Mouse (Mus musculus): ENCODE results near the gene Aen. TPM values are rescaled to one million over a fixed set of nuclear protein-coding genes. Genes with fewer than 3 reads are reported as not detected.

The Aen gene
- polyA plus RNA-seq, 1 experiment from 2014 or later, result 28.1 TPM

DNA sequence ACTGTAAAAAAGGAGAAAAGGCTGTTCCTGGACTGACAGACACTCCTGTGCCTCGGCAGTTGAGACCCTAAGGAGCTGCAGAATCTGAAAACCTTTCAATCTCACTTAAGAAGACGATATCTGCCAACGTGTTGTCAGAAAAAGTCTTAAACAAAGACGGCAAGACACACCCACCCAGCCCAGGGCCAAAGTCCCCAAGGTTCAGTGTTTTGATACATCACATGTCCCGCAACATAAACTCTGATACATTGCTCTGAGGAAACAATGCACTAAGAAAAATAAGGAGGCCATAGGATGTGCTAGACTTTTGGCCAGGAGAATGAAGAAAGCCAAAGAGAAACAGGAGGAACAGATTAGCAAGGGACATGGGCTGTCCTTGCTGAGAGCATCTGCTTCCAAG, 22.8 kb upstream of the Aen start:
- Histone ChIP-seq H3K9me3 (replicated peaks) (no peaks in the 10 kb centered on the region), H3K36me3 (no peaks in the 10 kb centered on the region), H3K9ac (no peak overlapping the region), H3K27me3 (peaks cover 4% of the 10 kb centered on the region; the same call in 1 of the 2 replicates), H3K4me1 (replicated peaks) (no peaks in the 10 kb centered on the region), H3K4me2 (no peak overlapping the region), H3K27ac (no peak overlapping the region), H3K4me3 (replicated peaks) (no peak overlapping the region)
- no peak for ATAC-seq (ENCODE audit: low read depth)
- WGBS (ENCODE audit: insufficient replicate concordance), result 65% methylated on average over 5 of the region's 5 CpGs
- no peak for DNase-seq

DNA sequence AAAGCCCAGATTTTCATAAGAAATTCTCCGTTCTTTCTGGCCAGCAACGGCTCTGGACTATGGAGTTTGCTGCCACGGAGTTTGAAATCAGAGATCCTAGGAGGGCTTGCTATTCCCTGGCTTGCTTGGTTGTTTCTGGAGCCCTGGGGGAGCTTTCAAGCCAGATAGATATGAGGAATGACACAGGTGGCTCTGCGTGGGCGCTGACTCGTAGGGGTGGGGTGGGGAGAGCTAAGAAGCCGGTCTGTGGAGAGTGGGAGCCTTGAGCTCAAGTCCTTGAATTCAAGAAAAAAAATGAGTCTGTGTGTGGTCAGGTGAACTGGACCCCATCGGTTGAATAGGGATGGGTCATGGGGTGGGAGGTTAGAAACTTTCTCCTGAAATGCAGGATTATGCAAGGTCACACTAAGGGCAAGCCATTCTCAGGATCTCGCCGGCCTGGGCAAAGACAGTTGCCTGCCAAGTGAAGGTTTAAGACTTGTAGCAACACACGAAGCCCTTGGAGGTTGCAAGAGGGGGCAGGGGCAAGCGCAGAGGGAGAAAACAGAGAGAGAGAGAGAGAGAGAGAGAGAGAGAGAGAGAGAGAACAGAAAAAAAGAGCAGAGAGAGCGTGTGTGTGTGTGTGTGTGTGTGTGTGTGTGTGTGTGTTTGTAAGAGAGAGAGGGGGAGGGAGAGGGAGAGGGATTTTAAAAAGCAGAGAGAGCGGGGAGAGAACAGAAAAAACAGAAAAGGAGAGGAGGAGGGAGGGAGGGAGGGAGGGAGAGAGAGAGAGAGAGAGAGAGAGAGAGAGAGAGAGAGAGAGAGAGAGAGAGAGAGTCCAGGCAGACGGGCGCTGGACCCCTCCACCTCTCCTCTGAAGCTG, 13.8 kb upstream of the Aen start:
- 22% methylated on average over 16 of the region's 16 CpGs for WGBS (ENCODE audit: insufficient replicate concordance)
- Histone ChIP-seq H3K27ac (no peak overlapping the region), H3K36me3 (no peaks in the 10 kb centered on the region)

DNA sequence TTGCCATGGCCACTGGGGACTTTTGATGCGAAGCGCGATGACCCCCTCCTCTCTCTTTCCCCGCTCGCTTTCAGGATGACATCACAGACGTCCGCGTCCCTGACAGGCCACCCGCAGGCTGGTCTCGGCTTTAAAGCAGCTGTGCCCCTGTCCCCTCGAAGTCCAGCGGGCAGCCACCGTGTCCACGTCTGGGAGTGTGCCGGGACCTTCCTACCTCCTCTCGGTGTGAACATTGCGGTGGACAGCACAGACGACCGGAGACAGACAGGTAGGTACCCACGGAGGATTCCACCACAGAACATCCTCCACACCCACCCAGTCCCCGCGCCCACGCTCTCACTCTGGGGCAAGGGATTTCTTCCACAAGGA, 13.2 kb upstream of the Aen start:
- H3K4me2 ChIP-seq, result no peak overlapping the region
- H3K4me1 ChIP-seq (replicated peaks), result no peaks in the 10 kb centered on the region; the same call in 1 of the 2 replicates
- no peaks in the 10 kb centered on the region for H3K9me3 ChIP-seq (replicated peaks)
- no peaks in the 10 kb centered on the region for H3K36me3 ChIP-seq
- H3K9ac ChIP-seq, result no peak overlapping the region
- H3K4me3 ChIP-seq (replicated peaks), result no peak overlapping the region
- peaks cover 84% of the 10 kb centered on the region for H3K27me3 ChIP-seq
- no peak overlapping the region for H3K27ac ChIP-seq
- ATAC-seq (ENCODE audit: low read depth) (no peak), DNase-seq (no peak)
- WGBS (ENCODE audit: insufficient replicate concordance), result 5% methylated on average over 23 of the region's 23 CpGs

More for the DNA sequence above, 13.8 kb upstream of the Aen start:
- ATAC-seq (ENCODE audit: low read depth) (no peak), DNase-seq (no peak)
- Histone ChIP-seq H3K4me1 (replicated peaks) (no peaks in the 10 kb centered on the region; the same call in 1 of the 2 replicates), H3K27me3 (peaks cover 81% of the 10 kb centered on the region), H3K9me3 (replicated peaks) (no peaks in the 10 kb centered on the region), H3K4me2 (no peak overlapping the region), H3K4me3 (replicated peaks) (no peak overlapping the region), H3K9ac (no peak overlapping the region)

DNA sequence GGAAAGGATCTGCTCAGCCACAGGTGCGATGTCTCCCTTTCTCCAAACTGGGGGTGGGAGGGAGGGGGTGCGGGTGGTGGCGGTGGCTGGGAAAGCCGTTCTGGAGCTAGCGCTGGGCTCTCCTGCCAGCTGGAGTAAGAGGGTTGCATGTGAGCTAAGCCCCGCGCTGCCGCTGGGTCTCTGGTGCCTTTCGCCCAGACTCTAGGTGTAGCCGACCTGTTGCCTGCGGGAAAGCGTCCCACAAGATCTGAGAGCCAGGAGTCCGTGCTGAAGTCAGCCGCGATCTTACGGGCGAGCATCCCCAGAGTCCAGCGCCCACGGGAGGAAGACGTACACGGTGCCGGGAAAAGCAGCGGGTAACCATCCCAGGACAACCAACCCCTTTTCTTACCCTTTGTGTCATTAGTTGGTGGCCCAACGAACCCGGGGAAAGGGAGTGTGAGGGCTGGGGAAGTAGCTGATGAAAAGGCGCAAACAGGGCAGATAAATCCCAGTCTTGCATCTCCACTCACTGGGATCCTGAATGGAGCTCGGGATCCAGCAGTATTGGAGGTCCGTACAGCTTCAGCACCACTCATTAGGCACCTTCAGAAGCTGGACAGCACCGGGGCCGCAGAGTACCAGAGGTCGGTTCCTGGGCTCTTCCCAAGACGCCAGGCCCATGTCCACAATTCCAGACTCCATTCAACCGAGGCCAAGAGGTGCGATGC, 12.5 kb upstream of the Aen start:
- peaks cover 91% of the 10 kb centered on the region for H3K27me3 ChIP-seq
- DNase-seq (no peak), ATAC-seq (ENCODE audit: low read depth) (no peak)

DNA sequence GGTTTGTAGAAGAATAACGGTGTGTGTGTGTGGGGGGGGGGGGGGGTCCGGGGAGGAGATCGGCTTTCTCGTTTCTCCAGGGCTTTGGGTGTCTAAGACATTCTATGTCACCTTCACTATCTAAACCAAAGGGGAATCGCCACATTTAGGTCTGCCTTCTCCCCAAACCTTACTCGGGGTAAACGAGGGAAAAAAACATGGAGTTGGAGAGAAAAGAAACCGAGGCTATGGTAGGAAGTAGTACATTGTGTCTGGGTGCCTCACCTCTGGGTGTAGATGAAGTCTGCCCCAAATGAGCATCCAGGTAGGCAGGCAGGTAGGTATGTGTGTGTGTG, 12.0 kb upstream of the Aen start:
- Histone ChIP-seq H3K4me3 (replicated peaks) (no peak overlapping the region), H3K27me3 (peaks cover 96% of the 10 kb centered on the region), H3K27ac (no peak overlapping the region), H3K4me2 (no peak overlapping the region), H3K36me3 (no peaks in the 10 kb centered on the region), H3K9ac (no peak overlapping the region), H3K9me3 (replicated peaks) (no peaks in the 10 kb centered on the region), H3K4me1 (replicated peaks) (no peaks in the 10 kb centered on the region; the same call in 1 of the 2 replicates)
- 17% methylated on average over 8 of the region's 8 CpGs for WGBS (ENCODE audit: insufficient replicate concordance)
- DNase-seq (no peak), ATAC-seq (ENCODE audit: low read depth) (no peak)

More for the DNA sequence above, 12.5 kb upstream of the Aen start:
- H3K4me1 ChIP-seq (replicated peaks), result no peaks in the 10 kb centered on the region; the same call in 1 of the 2 replicates
- no peaks in the 10 kb centered on the region for H3K9me3 ChIP-seq (replicated peaks)
- no peak overlapping the region for H3K4me3 ChIP-seq (replicated peaks)
- H3K27ac ChIP-seq, result no peak overlapping the region
- H3K4me2 ChIP-seq, result no peak overlapping the region
- WGBS (ENCODE audit: insufficient replicate concordance), result 5% methylated on average over 34 of the region's 34 CpGs
- H3K9ac ChIP-seq, result no peak overlapping the region
- no peaks in the 10 kb centered on the region for H3K36me3 ChIP-seq

DNA sequence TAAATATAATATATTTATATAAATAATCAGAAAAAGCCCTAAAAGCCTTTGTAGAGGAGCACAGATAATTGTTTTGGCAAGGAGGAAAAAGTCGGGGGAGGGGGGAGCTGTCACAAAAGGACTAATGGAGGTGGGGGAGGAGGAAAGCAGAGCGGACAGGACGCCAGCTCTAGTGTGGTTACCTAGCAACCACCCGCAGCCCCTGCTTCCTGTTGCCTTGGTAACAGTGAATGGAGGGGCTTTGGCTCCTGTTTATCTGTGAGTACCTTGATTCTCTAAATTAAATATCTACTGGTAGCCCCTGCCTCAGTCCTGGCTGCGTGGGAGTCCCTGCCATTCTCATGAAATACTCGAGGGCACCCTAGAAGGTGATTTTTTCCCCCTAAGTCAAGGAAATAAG, 11.5 kb upstream of the Aen start:
- no peak for DNase-seq
- ATAC-seq (ENCODE audit: low read depth), result no peak
- Histone ChIP-seq H3K9ac (no peak overlapping the region), H3K27ac (no peak overlapping the region), H3K9me3 (replicated peaks) (no peaks in the 10 kb centered on the region), H3K36me3 (no peaks in the 10 kb centered on the region), H3K27me3 (peaks cover 95% of the 10 kb centered on the region), H3K4me2 (no peak overlapping the region), H3K4me1 (replicated peaks) (no peaks in the 10 kb centered on the region; the same call in 1 of the 2 replicates), H3K4me3 (replicated peaks) (no peak overlapping the region)
- WGBS (ENCODE audit: insufficient replicate concordance), result 10% methylated on average over 6 of the region's 6 CpGs

DNA sequence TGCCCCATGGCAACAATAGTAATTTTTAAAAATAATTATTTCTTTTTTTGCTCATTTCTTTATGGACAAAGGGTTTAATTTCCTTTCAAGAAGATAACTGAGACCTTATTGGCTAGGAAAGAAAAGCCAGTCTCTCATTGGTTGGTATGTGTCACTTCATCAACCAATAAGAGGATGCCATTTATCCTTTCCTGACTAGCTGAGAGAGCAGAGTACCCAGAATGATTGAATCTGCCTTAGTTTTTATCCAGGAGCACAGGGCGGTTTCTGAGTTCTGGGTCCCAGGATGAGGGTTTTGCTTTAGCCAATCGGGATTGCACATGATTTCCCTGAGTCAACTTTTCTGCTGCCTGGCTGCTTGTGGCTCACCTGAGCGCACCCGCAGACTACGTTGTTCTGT, 10.2 kb upstream of the Aen start:
- ATAC-seq (ENCODE audit: low read depth), result no peak
- Histone ChIP-seq H3K9ac (no peak overlapping the region), H3K9me3 (replicated peaks) (no peaks in the 10 kb centered on the region), H3K36me3 (no peaks in the 10 kb centered on the region), H3K4me1 (replicated peaks) (no peaks in the 10 kb centered on the region; the same call in 1 of the 2 replicates), H3K27ac (no peak overlapping the region), H3K4me2 (no peak overlapping the region), H3K4me3 (replicated peaks) (no peak overlapping the region), H3K27me3 (peaks cover 90% of the 10 kb centered on the region)
- DNase-seq, result no peak
- 71% methylated on average over 5 of the region's 5 CpGs for WGBS (ENCODE audit: insufficient replicate concordance)

DNA sequence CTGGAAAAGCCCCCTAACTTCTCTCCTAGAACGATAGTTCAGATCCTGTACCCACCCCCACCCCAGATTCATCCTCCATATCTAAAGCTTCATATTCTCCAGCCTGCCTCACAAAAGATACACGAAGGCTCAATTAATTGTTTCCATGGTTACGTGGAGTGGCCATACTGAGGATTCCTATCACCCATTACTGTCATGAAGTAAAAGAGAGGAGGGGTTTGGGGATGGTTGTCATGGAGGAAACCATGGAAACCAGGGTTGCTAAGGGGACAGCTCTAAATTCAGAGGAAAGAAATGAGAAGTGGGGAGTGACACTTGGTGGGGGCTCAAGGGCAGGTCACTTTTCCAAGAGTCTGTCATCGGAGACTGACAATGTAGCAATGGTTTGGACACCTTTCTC, 9.2 kb upstream of the Aen start:
- peaks cover 79% of the 10 kb centered on the region for H3K27me3 ChIP-seq
- H3K4me1 ChIP-seq (replicated peaks), result no peaks in the 10 kb centered on the region; the same call in 1 of the 2 replicates
- DNase-seq (no peak), ATAC-seq (ENCODE audit: low read depth) (no peak)
- no peaks in the 10 kb centered on the region for H3K9me3 ChIP-seq (replicated peaks)
- H3K4me3 ChIP-seq (replicated peaks), result no peak overlapping the region
- 61% methylated on average over 4 of the region's 4 CpGs for WGBS (ENCODE audit: insufficient replicate concordance)
- no peak overlapping the region for H3K9ac ChIP-seq
- H3K27ac ChIP-seq, result no peak overlapping the region
- no peaks in the 10 kb centered on the region for H3K36me3 ChIP-seq
- no peak overlapping the region for H3K4me2 ChIP-seq

DNA sequence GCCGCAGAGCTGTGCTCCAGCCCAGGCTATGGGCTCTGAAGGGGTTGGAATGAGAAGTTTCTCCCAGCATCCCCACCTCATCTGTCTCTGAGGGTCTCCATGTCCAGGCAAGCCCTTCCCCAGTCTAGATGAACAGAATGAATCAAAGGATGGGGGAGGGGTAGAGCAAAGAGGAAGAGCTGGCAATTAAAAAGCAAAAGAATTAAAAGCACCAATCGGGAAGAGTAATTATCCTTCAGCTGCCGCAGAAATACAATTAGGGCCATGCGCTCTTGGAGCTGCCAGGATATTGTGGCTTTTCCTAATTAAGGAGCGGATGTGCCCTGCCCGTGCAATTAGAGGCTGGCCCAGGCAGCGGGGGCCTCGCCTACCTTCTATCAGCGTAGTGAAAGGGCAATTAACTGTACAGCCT, 8.2 kb upstream of the Aen start:
- peaks cover 70% of the 10 kb centered on the region for H3K27me3 ChIP-seq
- 60% methylated on average over 9 of the region's 9 CpGs for WGBS (ENCODE audit: insufficient replicate concordance)
- no peak overlapping the region for H3K4me2 ChIP-seq
- no peak overlapping the region for H3K4me3 ChIP-seq (replicated peaks)
- H3K9me3 ChIP-seq (replicated peaks), result no peaks in the 10 kb centered on the region
- no peak overlapping the region for H3K27ac ChIP-seq
- DNase-seq (no peak), ATAC-seq (ENCODE audit: low read depth) (no peak)
- no peaks in the 10 kb centered on the region for H3K36me3 ChIP-seq
- no peaks in the 10 kb centered on the region; the same call in 1 of the 2 replicates for H3K4me1 ChIP-seq (replicated peaks)
- no peak overlapping the region for H3K9ac ChIP-seq

DNA sequence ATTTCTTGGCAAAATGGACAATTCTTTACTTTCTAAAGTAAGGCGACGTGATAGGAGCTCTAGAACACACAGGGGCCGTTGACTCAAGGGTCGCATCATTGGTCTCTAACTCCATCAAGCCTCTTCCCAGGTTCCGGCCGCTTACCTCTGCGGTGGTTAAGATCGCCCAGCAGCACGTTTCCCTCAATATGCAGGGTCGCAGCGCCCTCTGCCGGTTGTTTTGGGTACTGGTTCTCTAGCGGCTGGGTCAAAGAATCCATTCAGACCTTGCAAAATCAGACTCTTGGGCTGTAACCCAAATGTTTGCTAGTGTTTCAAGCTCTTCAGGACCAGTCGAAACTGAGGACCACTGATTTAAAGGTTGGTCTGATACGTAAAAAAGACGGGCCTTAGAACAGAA, 5.0 kb upstream of the Aen start:
- no peaks in the 10 kb centered on the region for H3K9me3 ChIP-seq (replicated peaks)
- no peak overlapping the region for H3K4me3 ChIP-seq (replicated peaks)
- no peaks in the 10 kb centered on the region for H3K36me3 ChIP-seq
- no peak overlapping the region for H3K4me2 ChIP-seq
- no peak overlapping the region for H3K27ac ChIP-seq
- DNase-seq, result peak; percentile 69
- H3K4me1 ChIP-seq (replicated peaks), result peaks cover 21% of the 10 kb centered on the region
- WGBS (ENCODE audit: insufficient replicate concordance), result under 1% methylated on average over 16 of the region's 16 CpGs
- H3K27me3 ChIP-seq, result peaks cover 38% of the 10 kb centered on the region
- ATAC-seq (ENCODE audit: low read depth), result no peak
- H3K9ac ChIP-seq, result no peak overlapping the region

DNA sequence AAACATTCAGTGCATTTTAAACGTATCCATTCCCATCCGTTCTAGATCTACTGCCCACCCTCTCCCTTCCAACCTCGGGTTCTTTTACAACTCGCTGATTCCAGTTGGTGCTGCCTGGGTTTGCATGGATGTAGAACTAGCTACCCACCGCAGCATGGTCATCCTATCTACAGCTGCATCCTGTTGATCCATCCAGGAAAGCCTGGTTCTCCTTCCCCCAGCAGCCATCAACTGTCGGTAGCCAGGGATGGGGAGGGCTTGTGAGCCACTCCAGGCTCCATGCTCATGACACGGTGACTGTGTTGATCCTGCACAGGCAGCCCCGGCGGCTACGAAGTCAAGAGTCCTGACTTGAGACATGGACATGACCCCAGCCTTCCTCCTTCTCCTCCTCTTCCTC, 1.7 kb upstream of the Aen start:
- H3K4me1 ChIP-seq (replicated peaks), result peaks cover 45% of the 10 kb centered on the region
- H3K36me3 ChIP-seq, result peaks cover 17% of the 10 kb centered on the region
- no peak overlapping the region for H3K9ac ChIP-seq
- ATAC-seq (ENCODE audit: low read depth) (no peak), DNase-seq (no peak)
- no peak overlapping the region for H3K4me2 ChIP-seq
- no peak overlapping the region for H3K27ac ChIP-seq
- no peaks in the 10 kb centered on the region for H3K9me3 ChIP-seq (replicated peaks)
- peaks cover 8% of the 10 kb centered on the region for H3K27me3 ChIP-seq
- no peak overlapping the region for H3K4me3 ChIP-seq (replicated peaks)
- WGBS (ENCODE audit: insufficient replicate concordance), result 70% methylated on average over 10 of the region's 10 CpGs
